Mouse (Mus musculus): ENCODE results near the gene Arhgap18. TPM values are rescaled to one million over a fixed set of nuclear protein-coding genes. Genes with fewer than 3 reads are reported as not detected.

Arhgap18 gene
- polyA plus RNA-seq, 1 experiment from 2014 or later: 8.5 TPM

DNA sequence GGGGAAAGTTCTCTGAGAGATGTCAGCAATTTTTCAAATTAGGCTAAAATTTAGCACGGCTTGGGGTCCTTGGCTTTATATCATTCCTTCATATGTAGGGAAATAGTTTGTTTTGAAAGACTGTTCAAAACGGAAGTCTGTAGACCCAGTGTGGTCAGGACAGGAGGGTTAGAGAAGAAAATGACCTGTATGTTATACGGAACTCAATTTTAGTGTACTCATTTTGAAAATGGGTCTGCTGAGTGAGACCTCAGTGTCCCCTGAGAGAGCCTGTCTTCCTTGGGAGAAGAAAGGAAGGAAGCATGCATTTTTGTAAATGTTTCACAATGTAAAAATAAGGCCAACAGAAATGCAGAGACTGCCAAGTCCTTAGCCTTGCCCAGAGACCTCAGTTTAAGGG lies 38.6 kb downstream of the Arhgap18 start:
- 46% methylated on average over 3 of the region's 3 CpGs for WGBS (ENCODE audit: insufficient replicate concordance)
- ATAC-seq (no peak), DNase-seq (no peak)
- Histone ChIP-seq H3K27ac (ENCODE audit: low read depth) (no peak overlapping the region), H3K4me3 (ENCODE audit: low read depth, low read length) (no peak overlapping the region), H3K9ac (replicated peaks) (no peak overlapping the region), H3K4me1 (ENCODE audit: insufficient read depth) (no peaks in the 10 kb centered on the region; the same call in 1 of the 2 replicates), H3K36me3 (replicated peaks; ENCODE audit: insufficient read depth, low read length) (no peaks in the 10 kb centered on the region), H3K27me3 (ENCODE audit: insufficient read depth, low read length) (no peaks in the 10 kb centered on the region), H3K9me3 (ENCODE audit: low read length) (no peaks in the 10 kb centered on the region), H3K4me2 (ENCODE audit: low read depth, low read length) (no peak overlapping the region)
- TF ChIP-seq EP300 (IDR thresholded peaks at IDR 0.05; ENCODE audit: low read depth) (no peak), CTCF (IDR thresholded peaks at IDR 0.05; ENCODE audit: low read depth) (no peak)

DNA sequence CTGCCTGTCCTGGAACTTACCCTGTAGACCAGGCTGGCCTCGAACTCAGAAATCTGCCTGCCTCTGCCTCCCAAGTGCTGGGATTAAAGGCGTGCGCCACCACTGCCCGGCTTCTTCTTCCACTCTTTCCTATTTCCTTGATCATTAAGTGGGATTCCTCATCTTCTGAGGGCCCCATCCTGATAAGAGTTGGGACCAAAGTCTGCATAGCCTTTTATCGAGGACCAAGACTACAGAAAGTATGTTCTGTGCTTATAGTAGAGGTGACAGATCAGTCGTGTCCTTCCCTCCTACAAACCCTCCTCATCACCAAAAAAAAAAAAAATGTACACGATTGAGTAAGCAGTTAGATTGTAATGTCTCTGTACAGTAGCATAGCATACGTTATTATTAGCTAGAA lies 39.8 kb downstream of the Arhgap18 start:
- TF ChIP-seq CTCF (IDR thresholded peaks at IDR 0.05; ENCODE audit: low read depth) (no peak), EP300 (IDR thresholded peaks at IDR 0.05; ENCODE audit: low read depth) (no peak)
- Histone ChIP-seq H3K36me3 (replicated peaks; ENCODE audit: insufficient read depth, low read length) (no peaks in the 10 kb centered on the region), H3K27me3 (ENCODE audit: insufficient read depth, low read length) (no peaks in the 10 kb centered on the region), H3K27ac (ENCODE audit: low read depth) (no peak overlapping the region), H3K9ac (replicated peaks) (no peak overlapping the region), H3K4me3 (ENCODE audit: low read depth, low read length) (no peak overlapping the region), H3K4me2 (ENCODE audit: low read depth, low read length) (no peak overlapping the region), H3K4me1 (ENCODE audit: insufficient read depth) (peaks cover 8% of the 10 kb centered on the region), H3K9me3 (ENCODE audit: low read length) (no peaks in the 10 kb centered on the region)
- WGBS (ENCODE audit: insufficient replicate concordance): 80% methylated on average over 8 of the region's 8 CpGs
- no peak for DNase-seq
- no peak for ATAC-seq

DNA sequence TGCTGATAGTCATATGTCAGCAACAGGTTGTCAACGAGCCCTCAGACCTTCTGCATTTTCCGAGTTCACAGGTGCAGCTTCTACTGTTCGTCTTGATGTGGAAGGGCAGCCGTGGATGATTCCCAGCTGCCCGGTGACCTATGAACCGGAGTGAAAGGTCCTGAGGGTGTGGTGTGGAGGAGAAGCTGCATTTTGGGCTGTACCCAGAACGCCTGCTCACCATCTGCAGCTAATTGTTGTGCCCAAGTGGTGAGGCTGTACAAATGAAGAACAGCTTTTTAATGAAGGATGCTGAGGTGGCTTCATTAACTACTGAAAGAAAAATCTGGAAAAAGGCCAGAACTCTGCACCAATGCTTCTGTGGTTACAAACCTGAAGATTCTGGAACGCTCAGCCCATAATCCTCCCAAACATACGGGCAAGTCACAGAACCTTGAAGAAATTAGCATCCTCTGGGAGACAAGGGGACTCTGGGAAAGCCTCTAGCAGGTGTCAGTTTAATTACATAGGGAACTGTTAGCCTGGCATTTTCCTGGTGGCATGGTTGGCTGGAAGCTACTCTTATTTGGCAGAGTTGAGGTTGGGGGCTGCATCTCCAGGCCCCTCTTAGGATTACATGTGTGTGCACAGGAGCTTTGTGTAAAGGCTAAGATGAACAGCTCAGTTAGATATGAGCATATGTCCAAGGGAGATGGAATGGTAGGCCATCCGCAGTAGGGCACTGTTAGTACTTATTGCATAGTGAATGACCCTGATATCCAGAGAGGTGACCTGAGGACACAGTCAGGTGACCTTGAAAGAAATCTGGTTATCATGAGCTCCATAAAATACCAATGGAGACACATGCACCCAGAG lies 43.4 kb downstream of the Arhgap18 start:
- 69% methylated on average over 10 of the region's 10 CpGs for WGBS (ENCODE audit: insufficient replicate concordance)
- no peak for TF ChIP-seq EP300 (IDR thresholded peaks at IDR 0.05; ENCODE audit: low read depth)

DNA sequence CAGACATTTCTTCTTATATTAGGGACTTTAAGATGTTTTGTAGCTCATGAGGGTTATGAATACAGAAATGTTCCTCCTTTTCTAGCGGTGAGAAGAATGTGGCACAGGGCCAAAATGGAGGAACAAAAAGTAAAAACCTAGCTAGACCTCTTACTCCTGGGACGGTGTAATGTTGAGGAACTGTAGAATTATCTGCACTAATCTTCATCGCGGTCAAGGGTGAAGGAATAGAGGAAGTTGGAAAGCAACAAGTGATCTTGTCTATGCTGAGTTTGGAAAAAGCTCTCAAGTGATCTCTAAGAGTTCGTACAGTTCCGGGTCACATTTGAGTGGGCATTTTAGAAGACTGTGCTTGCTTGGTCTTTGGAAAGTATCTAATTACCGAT lies 44.1 kb downstream of the Arhgap18 start:
- H3K4me2 ChIP-seq (ENCODE audit: low read depth, low read length): no peak overlapping the region
- peaks cover 29% of the 10 kb centered on the region for H3K4me1 ChIP-seq (ENCODE audit: insufficient read depth)
- no peak overlapping the region for H3K4me3 ChIP-seq (ENCODE audit: low read depth, low read length)
- H3K9me3 ChIP-seq (ENCODE audit: low read length): no peaks in the 10 kb centered on the region
- ATAC-seq (0 out of 2 replicates have a peak, but pooled peaks have one; percentile 34), DNase-seq (no peak)
- no peaks in the 10 kb centered on the region for H3K36me3 ChIP-seq (replicated peaks; ENCODE audit: insufficient read depth, low read length)
- no peak for TF ChIP-seq CTCF (IDR thresholded peaks at IDR 0.05; ENCODE audit: low read depth)
- TF ChIP-seq EP300 (IDR thresholded peaks at IDR 0.05; ENCODE audit: low read depth): no peak
- H3K27me3 ChIP-seq (ENCODE audit: insufficient read depth, low read length): no peaks in the 10 kb centered on the region
- no peak overlapping the region for H3K9ac ChIP-seq (replicated peaks)
- H3K27ac ChIP-seq (ENCODE audit: low read depth): 0 out of 2 replicates have a peak overlapping the region, but pooled peaks have one; percentile 29
- WGBS (ENCODE audit: insufficient replicate concordance): 48% methylated on average over 7 of the region's 7 CpGs

More for the DNA sequence above, 43.4 kb downstream of the Arhgap18 start:
- DNase-seq (no peak), ATAC-seq (no peak)
- Histone ChIP-seq H3K9me3 (ENCODE audit: low read length) (no peaks in the 10 kb centered on the region), H3K36me3 (replicated peaks; ENCODE audit: insufficient read depth, low read length) (no peaks in the 10 kb centered on the region), H3K4me1 (ENCODE audit: insufficient read depth) (peaks cover 29% of the 10 kb centered on the region), H3K9ac (replicated peaks) (no peak overlapping the region), H3K4me3 (ENCODE audit: low read depth, low read length) (no peak overlapping the region), H3K27me3 (ENCODE audit: insufficient read depth, low read length) (no peaks in the 10 kb centered on the region), H3K4me2 (ENCODE audit: low read depth, low read length) (no peak overlapping the region), H3K27ac (ENCODE audit: low read depth) (no peak overlapping the region)

DNA sequence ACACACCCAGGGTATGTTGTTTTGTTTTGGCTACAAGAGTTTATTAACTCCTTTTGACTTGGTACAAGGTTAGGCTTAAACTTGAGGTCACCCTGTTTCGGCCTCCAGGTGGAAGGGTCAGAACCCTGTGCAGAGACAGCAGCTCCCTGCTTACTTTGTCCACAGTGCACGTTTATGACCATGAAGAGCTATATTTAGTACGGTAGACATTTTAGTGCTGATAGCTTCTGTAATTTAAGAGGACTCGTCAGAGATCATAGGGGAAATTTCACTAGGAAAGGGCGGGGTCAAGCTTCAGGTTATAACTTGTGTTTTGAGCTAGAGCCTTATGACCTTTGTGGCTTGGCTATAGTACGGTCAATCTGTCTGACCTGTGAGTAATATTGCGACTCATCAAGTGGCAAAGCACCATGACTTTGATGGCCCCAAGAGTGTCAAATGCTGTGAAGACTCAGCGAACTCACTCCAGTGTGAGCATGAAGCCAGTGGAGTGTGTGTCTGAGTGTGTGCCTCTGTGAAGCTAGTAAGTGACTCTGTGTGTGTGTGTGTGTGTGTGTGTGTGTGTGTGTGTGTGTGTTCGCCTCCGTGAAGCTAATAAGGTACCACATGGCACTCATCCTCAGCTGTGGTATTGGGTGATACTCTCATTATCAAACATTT lies 45.7 kb downstream of the Arhgap18 start:
- H3K36me3 ChIP-seq (replicated peaks; ENCODE audit: insufficient read depth, low read length): no peaks in the 10 kb centered on the region
- H3K27ac ChIP-seq (ENCODE audit: low read depth): peak overlapping the region; percentile 74
- H3K9me3 ChIP-seq (ENCODE audit: low read length): no peaks in the 10 kb centered on the region
- H3K4me1 ChIP-seq (ENCODE audit: insufficient read depth): peaks cover 29% of the 10 kb centered on the region
- 38% methylated on average over 10 of the region's 10 CpGs for WGBS (ENCODE audit: insufficient replicate concordance)
- TF ChIP-seq EP300 (IDR thresholded peaks at IDR 0.05; ENCODE audit: low read depth) (no peak), CTCF (IDR thresholded peaks at IDR 0.05; ENCODE audit: low read depth) (no peak)
- DNase-seq: no peak
- no peak overlapping the region for H3K9ac ChIP-seq (replicated peaks)
- H3K27me3 ChIP-seq (ENCODE audit: insufficient read depth, low read length): no peaks in the 10 kb centered on the region
- H3K4me3 ChIP-seq (ENCODE audit: low read depth, low read length): no peak overlapping the region
- peak overlapping the region; percentile 44; the same call in 1 of the 2 replicates for H3K4me2 ChIP-seq (ENCODE audit: low read depth, low read length)
- peak; percentile 19 for ATAC-seq

DNA sequence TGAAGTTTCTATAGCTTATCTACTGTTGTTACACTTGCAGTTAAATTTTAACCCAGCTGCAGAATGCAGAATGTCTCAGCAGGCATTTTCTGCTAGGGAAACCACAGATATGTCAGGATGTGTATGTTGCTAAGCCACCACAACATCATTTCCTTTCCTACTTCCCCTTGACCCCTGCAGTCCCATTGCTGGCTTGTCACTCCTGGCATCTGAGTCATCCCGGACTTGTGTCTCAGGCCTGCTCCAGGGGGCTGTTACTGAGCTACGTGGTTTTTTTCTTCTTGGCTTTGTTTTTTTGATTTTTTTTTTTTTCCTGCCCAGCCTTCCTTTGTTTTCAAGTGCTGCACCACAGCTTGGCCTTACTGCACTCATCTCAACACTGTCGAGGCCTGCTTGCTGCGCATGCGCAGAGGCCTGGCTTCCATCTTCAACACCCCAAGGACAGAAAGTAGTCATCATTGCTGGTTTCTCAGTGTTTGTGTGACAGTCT lies 46.4 kb downstream of the Arhgap18 start:
- ATAC-seq (peak; percentile 89), DNase-seq (peak; percentile 43)
- peak overlapping the region; percentile 74 for H3K27ac ChIP-seq (ENCODE audit: low read depth)
- no peaks in the 10 kb centered on the region for H3K27me3 ChIP-seq (ENCODE audit: insufficient read depth, low read length)
- H3K9ac ChIP-seq (replicated peaks): no peak overlapping the region
- H3K36me3 ChIP-seq (replicated peaks; ENCODE audit: insufficient read depth, low read length): no peaks in the 10 kb centered on the region
- H3K9me3 ChIP-seq (ENCODE audit: low read length): no peaks in the 10 kb centered on the region
- peaks cover 29% of the 10 kb centered on the region for H3K4me1 ChIP-seq (ENCODE audit: insufficient read depth)
- peak overlapping the region; percentile 44 for H3K4me2 ChIP-seq (ENCODE audit: low read depth, low read length)
- 24% methylated on average over 5 of the region's 5 CpGs for WGBS (ENCODE audit: insufficient replicate concordance)
- TF ChIP-seq CTCF (IDR thresholded peaks at IDR 0.05; ENCODE audit: low read depth) (no peak), EP300 (IDR thresholded peaks at IDR 0.05; ENCODE audit: low read depth) (0 out of 2 replicates have a peak, but pooled peaks have one; percentile 45)
- no peak overlapping the region for H3K4me3 ChIP-seq (ENCODE audit: low read depth, low read length)
